Mouse (Mus musculus): ENCODE data around the gene Bhlhe40. TPM values are rescaled to one million over a fixed set of nuclear protein-coding genes. Genes with fewer than 3 reads are reported as not detected.

Bhlhe40 gene
- total RNA-seq, 2 experiments from 2014 or later = 3.4 to 4.1 TPM

- no peak for ATAC-seq (replicated peaks; ENCODE audit: poor library complexity)
Observed at GRCm38 (mm10) chr6:108662314-108663240, 2.1 kb downstream of the Bhlhe40 start.

- no peak for ATAC-seq (replicated peaks; ENCODE audit: poor library complexity)
Observed at GRCm38 (mm10) chr6:108663241-108664194, 3.1 kb downstream of the Bhlhe40 start.

GRCm38 (mm10) chr6:108664533-108665150 is 4.2 kb downstream of the Bhlhe40 start:
- no peak for ATAC-seq (replicated peaks; ENCODE audit: poor library complexity)

GRCm38 (mm10) chr6:108665587-108665986 is 5.2 kb downstream of the Bhlhe40 start:
- ATAC-seq (replicated peaks; ENCODE audit: poor library complexity) = no peak

GRCm38 (mm10) chr6:108666648-108667488 is 6.4 kb downstream of the Bhlhe40 start:
- ATAC-seq (replicated peaks; ENCODE audit: poor library complexity) = no peak

DNA sequence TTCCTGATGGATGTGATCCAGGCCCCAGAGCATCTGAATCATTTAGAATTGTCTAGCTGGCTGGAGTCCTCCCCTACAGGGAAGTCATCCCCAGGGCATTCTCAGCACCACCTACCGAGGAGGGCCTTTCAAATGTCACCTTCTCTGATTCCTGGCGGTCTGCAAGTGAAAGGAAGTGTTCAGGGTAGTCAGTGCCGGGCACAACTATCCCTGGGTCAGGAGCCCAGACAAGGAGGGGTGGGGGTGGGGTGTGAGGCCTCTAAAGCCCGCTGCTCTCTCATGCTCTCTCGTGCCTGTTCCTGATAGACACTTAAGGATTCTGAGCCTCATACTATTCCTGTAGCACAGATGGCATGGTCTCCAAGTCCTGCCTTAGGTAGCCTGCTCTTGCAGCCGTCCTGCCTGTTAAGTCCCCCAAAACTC is 7.2 kb downstream of the Bhlhe40 start:
- ATAC-seq (replicated peaks; ENCODE audit: poor library complexity) = no peak

- ATAC-seq (replicated peaks; ENCODE audit: poor library complexity) = peak; percentile 71
Observed at GRCm38 (mm10) chr6:108668321-108668786, 7.9 kb downstream of the Bhlhe40 start.

DNA sequence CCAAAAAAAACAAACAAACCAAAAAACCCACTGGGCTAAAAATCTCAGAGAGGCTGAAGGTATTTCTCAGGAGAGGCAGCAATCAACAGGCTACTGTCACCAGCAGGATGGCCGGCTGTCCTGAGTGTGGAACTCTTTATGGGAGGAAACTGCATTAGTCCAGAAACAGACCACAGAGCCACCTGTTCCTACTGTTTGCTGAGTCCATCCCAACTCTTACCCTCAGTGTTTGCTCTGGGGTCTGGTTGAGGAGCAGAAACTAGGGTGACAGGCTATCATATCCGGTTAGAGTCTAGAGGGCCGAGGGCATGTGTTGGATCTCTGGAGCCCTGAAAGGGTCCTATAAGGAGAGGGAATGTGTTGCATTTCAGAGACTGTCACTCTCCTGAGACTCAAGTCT is 9.8 kb downstream of the Bhlhe40 start:
- ATAC-seq (replicated peaks; ENCODE audit: poor library complexity) = no peak

GRCm38 (mm10) chr6:108670821-108671220 is 10.4 kb downstream of the Bhlhe40 start:
- ATAC-seq (replicated peaks; ENCODE audit: poor library complexity) = no peak

DNA sequence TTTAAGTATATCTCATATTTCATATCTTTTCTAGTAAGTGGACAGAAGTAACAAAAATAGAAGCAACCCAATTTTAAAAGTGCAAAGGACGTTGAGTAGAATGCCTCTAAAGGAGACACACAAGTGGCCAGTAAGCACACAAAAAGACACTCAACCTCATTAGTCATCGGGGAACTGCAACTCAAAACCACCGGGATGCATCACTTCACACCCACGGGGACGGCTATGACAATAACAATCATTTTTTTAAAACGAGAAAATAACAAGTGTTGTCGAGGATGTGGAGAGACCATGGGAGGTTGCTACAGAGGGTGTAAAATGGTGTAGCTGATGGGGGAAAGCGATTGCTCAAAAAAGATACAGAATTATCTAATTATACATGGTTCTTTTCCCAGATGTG is 11.7 kb downstream of the Bhlhe40 start:
- ATAC-seq (replicated peaks; ENCODE audit: poor library complexity) = no peak

GRCm38 (mm10) chr6:108674221-108674620 is 13.8 kb downstream of the Bhlhe40 start:
- ATAC-seq (replicated peaks; ENCODE audit: poor library complexity) = no peak

DNA sequence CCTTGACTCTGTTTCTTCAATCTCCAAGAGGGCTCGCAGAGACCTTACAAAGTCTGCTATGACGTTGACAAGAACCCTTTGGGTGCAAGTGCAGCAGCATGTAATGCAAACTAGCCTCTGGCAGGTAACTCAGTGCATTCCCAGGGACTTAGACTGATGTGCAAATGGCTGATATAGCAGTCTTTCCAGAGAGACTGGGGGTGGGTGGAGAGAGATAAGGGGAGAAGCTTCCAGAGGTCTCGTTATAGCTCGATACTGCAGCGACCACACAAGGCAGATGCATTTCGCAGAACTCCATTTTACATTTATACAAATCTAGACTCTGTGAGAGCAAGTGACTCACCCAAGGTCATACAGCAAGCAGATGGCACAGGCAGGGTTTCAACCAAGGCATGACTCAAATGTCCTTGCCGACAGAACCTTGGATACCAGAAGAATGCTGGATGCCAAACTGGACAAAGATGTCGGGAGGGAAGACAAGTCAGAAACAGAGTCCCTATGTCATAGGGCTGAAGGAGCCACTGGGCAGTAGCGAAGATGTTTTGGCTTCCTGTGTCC is 16.4 kb downstream of the Bhlhe40 start:
- ATAC-seq (replicated peaks; ENCODE audit: poor library complexity) = peak; percentile 44

DNA sequence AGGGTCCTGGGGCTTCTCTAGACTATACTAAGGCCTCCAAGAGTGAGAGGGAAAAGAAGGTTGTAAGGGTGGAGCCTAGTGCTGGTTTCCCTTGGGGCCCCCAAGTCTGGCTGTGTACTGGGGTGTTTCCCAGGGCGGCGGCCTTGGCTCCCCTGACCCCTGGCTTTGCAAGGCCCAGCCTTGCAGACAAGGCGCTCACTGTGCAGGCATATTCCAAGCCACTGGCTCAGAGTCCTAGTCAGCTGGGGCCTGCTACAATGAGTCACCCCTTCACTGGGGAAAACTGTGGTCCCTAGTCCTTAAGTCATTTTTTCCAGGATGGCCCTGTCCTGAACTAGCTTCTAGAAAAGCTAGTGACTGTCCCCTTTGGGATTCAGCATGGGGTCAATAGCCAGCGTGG is 17.3 kb downstream of the Bhlhe40 start:
- ATAC-seq (replicated peaks; ENCODE audit: poor library complexity) = no peak

- no peak for ATAC-seq (replicated peaks; ENCODE audit: poor library complexity)
Observed at GRCm38 (mm10) chr6:108678227-108678626, 17.8 kb downstream of the Bhlhe40 start.

DNA sequence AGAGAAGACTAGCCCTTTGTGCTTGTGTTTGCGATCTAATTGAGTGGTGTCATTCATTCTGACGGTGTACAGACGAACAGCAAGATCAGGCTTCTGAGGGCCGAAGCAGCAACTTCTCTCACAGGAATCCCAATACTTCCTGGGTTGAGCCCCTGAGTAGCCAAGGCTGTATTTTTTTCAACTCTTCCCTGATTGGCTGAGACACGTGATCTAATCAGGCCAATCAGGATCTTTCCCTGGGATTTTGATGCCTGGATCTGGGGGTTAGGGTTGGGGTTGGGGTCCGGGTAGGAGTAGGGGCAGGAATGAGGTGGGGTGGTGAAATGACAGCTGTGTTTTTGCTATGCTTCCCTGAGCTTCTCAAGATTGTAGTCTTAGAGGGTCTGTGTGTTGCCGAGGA is 20.1 kb downstream of the Bhlhe40 start:
- ATAC-seq (replicated peaks; ENCODE audit: poor library complexity) = no peak

- 0 out of 2 replicates have a peak, but pooled peaks have one; percentile 12 for ATAC-seq (replicated peaks; ENCODE audit: poor library complexity)
Observed at GRCm38 (mm10) chr6:108681084-108681483, 20.7 kb downstream of the Bhlhe40 start.

DNA sequence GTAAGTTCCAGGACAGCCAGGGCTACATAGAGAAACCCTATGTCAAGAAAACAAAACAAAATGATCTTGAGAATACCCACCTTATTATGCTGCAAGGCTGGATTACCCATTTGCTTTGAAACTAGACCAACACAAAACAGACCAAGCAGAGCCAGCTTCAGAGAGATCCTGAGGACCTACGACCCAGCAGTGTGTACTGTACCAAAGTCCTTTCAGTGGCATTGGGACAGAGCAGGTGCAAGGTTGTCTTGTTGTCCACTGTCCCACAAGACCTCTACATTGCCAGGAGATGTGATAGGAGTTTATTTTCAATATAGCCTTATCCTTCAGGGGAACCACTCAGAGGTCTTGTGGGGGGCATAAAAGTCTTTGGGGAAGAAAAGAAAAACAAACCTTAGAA is 22.7 kb downstream of the Bhlhe40 start:
- ATAC-seq (replicated peaks; ENCODE audit: poor library complexity) = no peak

GRCm38 (mm10) chr6:108684430-108684829 is 24.0 kb downstream of the Bhlhe40 start:
- ATAC-seq (replicated peaks; ENCODE audit: poor library complexity) = no peak

GRCm38 (mm10) chr6:108685758-108686355 is 25.4 kb downstream of the Bhlhe40 start:
- no peak for ATAC-seq (replicated peaks; ENCODE audit: poor library complexity)

Measured in megakaryocyte progenitor cell, adult 5-6 weeks (primary cell).